Mouse (Mus musculus) liver, embryonic 12.5 days (tissue): Measurements from ENCODE around the gene Ppp1r36. TPM values are rescaled to one million over a fixed set of nuclear protein-coding genes. Genes with fewer than 3 reads are reported as not detected.

ENCODE experiments used
- ATAC-seq: fragments of 200-750 bp; cut with Nextera tagmentation; 2 replicates; pipeline ENCODE4 v1.8.0; 2017; ENCODE audit warnings: moderate number of reproducible peaks, mild to moderate bottlenecking, moderate library complexity
- H3K27ac ChIP-seq: fragments of 300-500 bp; sonication (generic); 2 replicates; pipeline ENCODE4 v1.5.1; 2016; ENCODE audit warnings: mild to moderate bottlenecking
- H3K27me3 ChIP-seq: fragments of 300-500 bp; sonication (generic); replicated peaks from 2 replicates; pipeline ENCODE4 v1.6.1; 2016; ENCODE audit warnings: mild to moderate bottlenecking, moderate library complexity
- H3K36me3 ChIP-seq: fragments of 300-500 bp; sonication (generic); 2 replicates; pipeline ENCODE4 v1.6.1; 2016; ENCODE audit warnings: mild to moderate bottlenecking, moderate library complexity
- H3K4me1 ChIP-seq: fragments of 300-500 bp; sonication (generic); 2 replicates; pipeline ENCODE4 v1.6.1; 2016
- H3K4me2 ChIP-seq: fragments of 300-500 bp; sonication (generic); 2 replicates; pipeline ENCODE4 v1.6.1; 2016; ENCODE audit warnings: mild to moderate bottlenecking, moderate library complexity
- H3K4me3 ChIP-seq: fragments of 300-500 bp; sonication (generic); 2 replicates; pipeline ENCODE4 v1.5.1; 2016; ENCODE audit warnings: mild to moderate bottlenecking, moderate library complexity
- H3K9ac ChIP-seq: fragments of 300-500 bp; sonication (generic); 2 replicates; pipeline ENCODE4 v1.6.1; 2016; ENCODE audit warnings: mild to moderate bottlenecking, moderate library complexity
- H3K9me3 ChIP-seq: fragments of 300-500 bp; sonication (generic); replicated peaks from 2 replicates; pipeline ENCODE4 v1.6.1; 2016; ENCODE audit warnings: mild to moderate bottlenecking, moderate library complexity
- WGBS: fragments of 180-500 bp; shearing (Covaris S2); methylation state at CpG from one replicate; pipeline ENCODE4 v1.1.7; 2016; ENCODE audit not compliant: insufficient replicate concordance; 5-methylcytosine and 5-hydroxymethylcytosine counted together
- polyA plus RNA-seq: library from polyadenylated mRNA; unstranded; fragments of >200 nt; fragmentation: Nextera tagmentation; extraction: Ambion mirVana; gene quantifications from 2 replicates; pipeline ENCODE4 v1.2.1, GENCODE M21; 2016

The Ppp1r36 gene
- polyA plus RNA-seq, 1 experiment from 2014 or later, result 0.18 TPM

DNA sequence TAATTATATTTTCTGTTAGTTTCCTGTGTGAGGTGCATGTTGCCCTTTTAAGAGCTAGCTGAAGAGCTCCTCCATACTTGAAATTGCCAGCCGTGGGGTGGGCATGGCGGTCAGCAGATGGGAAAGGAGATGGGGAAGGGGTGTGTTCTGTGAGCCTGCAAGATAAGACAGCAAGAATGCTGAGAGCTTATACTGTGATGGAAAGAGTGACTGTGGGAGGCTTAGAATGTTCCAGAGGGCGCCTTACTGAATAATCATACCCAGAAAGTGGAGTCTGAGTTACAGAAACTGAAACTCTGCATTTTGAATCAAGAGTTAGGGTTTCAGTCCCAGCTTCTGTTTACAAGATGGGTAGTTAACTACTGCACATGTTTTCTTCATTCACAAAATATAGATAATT, 41.8 kb upstream of the Ppp1r36 start:
- peak overlapping the region; percentile 50 for H3K4me2 ChIP-seq
- H3K27ac ChIP-seq, result peak overlapping the region; percentile 67
- WGBS, result 15% methylated on average over 3 of the region's 3 CpGs
- peaks cover 87% of the 10 kb centered on the region for H3K4me1 ChIP-seq
- H3K9me3 ChIP-seq, result no peaks in the 10 kb centered on the region
- peaks cover 11% of the 10 kb centered on the region for H3K36me3 ChIP-seq
- peak overlapping the region; percentile 2; the same call in 1 of the 2 replicates for H3K4me3 ChIP-seq
- no peaks in the 10 kb centered on the region for H3K27me3 ChIP-seq
- H3K9ac ChIP-seq, result peak overlapping the region; percentile 36
- peak; percentile 80 for ATAC-seq

GRCm38 (mm10) chr12:76376649-76377048, 40.7 kb upstream of the Ppp1r36 start:
- WGBS, result 22% methylated on average over 7 of the region's 7 CpGs
- Histone ChIP-seq H3K9ac (peak overlapping the region; percentile 36), H3K27ac (peak overlapping the region; percentile 67), H3K4me2 (peak overlapping the region; percentile 50), H3K36me3 (peaks cover 22% of the 10 kb centered on the region), H3K27me3 (no peaks in the 10 kb centered on the region), H3K9me3 (no peaks in the 10 kb centered on the region), H3K4me1 (peaks cover 89% of the 10 kb centered on the region), H3K4me3 (no peak overlapping the region)
- ATAC-seq, result peak; percentile 40

GRCm38 (mm10) chr12:76377059-76377458, 40.3 kb upstream of the Ppp1r36 start:
- Histone ChIP-seq H3K9me3 (no peaks in the 10 kb centered on the region), H3K4me3 (no peak overlapping the region), H3K27ac (peak overlapping the region; percentile 67), H3K4me1 (peaks cover 85% of the 10 kb centered on the region), H3K27me3 (no peaks in the 10 kb centered on the region), H3K9ac (no peak overlapping the region), H3K4me2 (0 out of 2 replicates have a peak overlapping the region, but pooled peaks have one; percentile 6), H3K36me3 (peaks cover 24% of the 10 kb centered on the region)
- ATAC-seq, result no peak
- 91% methylated on average over 6 of the region's 6 CpGs for WGBS

GRCm38 (mm10) chr12:76377726-76378125, 39.6 kb upstream of the Ppp1r36 start:
- Histone ChIP-seq H3K27ac (no peak overlapping the region), H3K4me1 (peaks cover 78% of the 10 kb centered on the region), H3K9ac (no peak overlapping the region), H3K4me3 (no peak overlapping the region), H3K27me3 (no peaks in the 10 kb centered on the region), H3K9me3 (no peaks in the 10 kb centered on the region), H3K36me3 (peaks cover 25% of the 10 kb centered on the region), H3K4me2 (no peak overlapping the region)
- no peak for ATAC-seq
- WGBS, result 86% methylated on average over 3 of the region's 3 CpGs

- H3K4me2 ChIP-seq, result no peak overlapping the region
- H3K4me3 ChIP-seq, result no peak overlapping the region
- H3K36me3 ChIP-seq, result peaks cover 34% of the 10 kb centered on the region
- H3K4me1 ChIP-seq, result peaks cover 72% of the 10 kb centered on the region
- no peak overlapping the region for H3K9ac ChIP-seq
- no peaks in the 10 kb centered on the region for H3K27me3 ChIP-seq
- no peak overlapping the region for H3K27ac ChIP-seq
- no peak for ATAC-seq
- WGBS, result 80% methylated on average over 5 of the region's 5 CpGs
- H3K9me3 ChIP-seq, result no peaks in the 10 kb centered on the region
Observed at GRCm38 (mm10) chr12:76378556-76378955, 38.8 kb upstream of the Ppp1r36 start.

DNA sequence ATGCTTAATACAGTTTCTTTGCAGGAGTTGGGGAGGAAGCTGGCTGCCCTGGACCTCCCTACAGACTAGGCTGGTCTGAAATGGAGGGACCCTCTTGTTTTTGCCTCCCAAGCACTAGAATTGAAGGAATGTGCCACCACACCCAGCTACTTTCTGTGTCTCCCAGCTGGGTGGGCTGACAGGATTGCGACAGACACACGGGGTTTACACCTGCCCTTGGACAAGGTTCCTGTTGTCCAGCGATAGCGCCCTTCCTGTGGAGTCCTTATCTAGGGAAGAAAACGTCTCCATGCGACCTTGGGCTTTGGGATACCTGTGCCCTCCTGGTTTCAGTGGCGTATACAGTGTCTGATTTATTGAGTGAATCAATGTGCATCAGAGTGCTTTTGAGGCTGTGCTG, 37.2 kb upstream of the Ppp1r36 start:
- peaks cover 42% of the 10 kb centered on the region for H3K36me3 ChIP-seq
- H3K4me1 ChIP-seq, result peaks cover 56% of the 10 kb centered on the region
- no peak for ATAC-seq
- H3K9ac ChIP-seq, result no peak overlapping the region
- no peaks in the 10 kb centered on the region for H3K9me3 ChIP-seq
- WGBS, result 64% methylated on average over 7 of the region's 7 CpGs
- no peak overlapping the region for H3K27ac ChIP-seq
- no peak overlapping the region for H3K4me3 ChIP-seq
- no peak overlapping the region for H3K4me2 ChIP-seq
- no peaks in the 10 kb centered on the region for H3K27me3 ChIP-seq

DNA sequence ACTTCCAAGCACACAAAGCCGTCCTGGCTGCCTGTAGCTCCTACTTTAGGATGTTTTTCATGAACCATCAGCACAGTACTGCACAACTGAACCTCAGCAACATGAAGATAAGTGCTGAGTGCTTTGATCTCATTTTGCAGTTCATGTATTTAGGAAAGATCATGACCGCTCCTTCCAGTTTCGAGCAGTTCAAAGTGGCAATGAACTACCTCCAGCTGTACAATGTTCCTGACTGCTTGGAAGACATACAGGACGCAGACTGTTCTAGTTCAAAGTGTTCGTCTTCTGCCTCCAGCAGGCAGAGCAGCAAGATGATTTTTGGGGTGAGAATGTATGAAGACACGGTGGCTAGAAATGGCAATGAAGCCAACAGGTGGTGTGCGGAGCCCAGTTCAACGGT, 32.0 kb upstream of the Ppp1r36 start:
- H3K9me3 ChIP-seq, result no peaks in the 10 kb centered on the region
- 93% methylated on average over 8 of the region's 8 CpGs for WGBS
- no peak overlapping the region for H3K4me3 ChIP-seq
- ATAC-seq, result no peak
- peaks cover 21% of the 10 kb centered on the region for H3K4me1 ChIP-seq
- no peaks in the 10 kb centered on the region for H3K27me3 ChIP-seq
- H3K4me2 ChIP-seq, result no peak overlapping the region
- no peak overlapping the region for H3K9ac ChIP-seq
- H3K27ac ChIP-seq, result no peak overlapping the region
- H3K36me3 ChIP-seq, result peaks cover 76% of the 10 kb centered on the region

- no peak for ATAC-seq
- Histone ChIP-seq H3K36me3 (peaks cover 52% of the 10 kb centered on the region), H3K9ac (no peak overlapping the region), H3K9me3 (no peaks in the 10 kb centered on the region), H3K4me2 (no peak overlapping the region), H3K4me1 (peaks cover 45% of the 10 kb centered on the region), H3K27ac (no peak overlapping the region), H3K4me3 (no peak overlapping the region), H3K27me3 (no peaks in the 10 kb centered on the region)
- WGBS, result 81% methylated on average over 11 of the region's 11 CpGs
Observed at GRCm38 (mm10) chr12:76388794-76389193, 28.5 kb upstream of the Ppp1r36 start.

- peaks cover 46% of the 10 kb centered on the region for H3K4me1 ChIP-seq
- peak; percentile 88 for ATAC-seq
- H3K27ac ChIP-seq, result peak overlapping the region; percentile 50
- no peaks in the 10 kb centered on the region for H3K9me3 ChIP-seq
- H3K4me3 ChIP-seq, result no peak overlapping the region
- 30% methylated on average over 3 of the region's 3 CpGs for WGBS
- no peaks in the 10 kb centered on the region for H3K27me3 ChIP-seq
- peak overlapping the region; percentile 14; the same call in 1 of the 2 replicates for H3K4me2 ChIP-seq
- H3K9ac ChIP-seq, result no peak overlapping the region
- peaks cover 25% of the 10 kb centered on the region for H3K36me3 ChIP-seq
Observed at GRCm38 (mm10) chr12:76391595-76392271, 25.6 kb upstream of the Ppp1r36 start.

DNA sequence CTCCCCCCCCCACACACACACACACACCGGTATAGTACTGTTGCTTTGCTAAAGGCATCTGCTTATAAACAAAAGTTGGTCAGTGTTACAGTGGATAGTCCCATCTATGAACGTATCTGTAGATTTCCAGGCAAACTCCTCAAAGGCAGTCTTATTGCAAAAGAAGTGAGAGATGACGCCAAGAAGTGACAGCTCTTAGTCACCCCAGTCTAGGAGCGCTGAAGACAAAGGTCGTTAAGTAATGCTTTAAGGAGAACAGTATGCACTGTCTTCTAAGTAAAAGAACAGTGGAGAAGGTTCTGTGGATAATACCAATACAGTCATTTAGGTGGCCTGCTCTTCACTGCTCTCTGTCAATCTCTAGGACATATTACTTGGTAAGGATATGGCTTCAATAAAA, 24.4 kb upstream of the Ppp1r36 start:
- WGBS, result 75% methylated on average over 5 of the region's 5 CpGs
- peaks cover 19% of the 10 kb centered on the region for H3K36me3 ChIP-seq
- H3K4me1 ChIP-seq, result peaks cover 46% of the 10 kb centered on the region
- H3K27me3 ChIP-seq, result no peaks in the 10 kb centered on the region
- ATAC-seq, result no peak
- no peak overlapping the region for H3K4me3 ChIP-seq
- H3K4me2 ChIP-seq, result no peak overlapping the region
- H3K9me3 ChIP-seq, result no peaks in the 10 kb centered on the region
- H3K27ac ChIP-seq, result no peak overlapping the region
- no peak overlapping the region for H3K9ac ChIP-seq

GRCm38 (mm10) chr12:76397281-76397680, 20.1 kb upstream of the Ppp1r36 start:
- no peak for ATAC-seq
- 81% methylated on average over 5 of the region's 5 CpGs for WGBS
- H3K4me1 ChIP-seq, result peaks cover 22% of the 10 kb centered on the region
- H3K9me3 ChIP-seq, result no peaks in the 10 kb centered on the region
- H3K27me3 ChIP-seq, result no peaks in the 10 kb centered on the region
- no peak overlapping the region for H3K4me3 ChIP-seq
- no peak overlapping the region for H3K4me2 ChIP-seq
- H3K27ac ChIP-seq, result no peak overlapping the region
- H3K9ac ChIP-seq, result no peak overlapping the region
- H3K36me3 ChIP-seq, result no peaks in the 10 kb centered on the region

DNA sequence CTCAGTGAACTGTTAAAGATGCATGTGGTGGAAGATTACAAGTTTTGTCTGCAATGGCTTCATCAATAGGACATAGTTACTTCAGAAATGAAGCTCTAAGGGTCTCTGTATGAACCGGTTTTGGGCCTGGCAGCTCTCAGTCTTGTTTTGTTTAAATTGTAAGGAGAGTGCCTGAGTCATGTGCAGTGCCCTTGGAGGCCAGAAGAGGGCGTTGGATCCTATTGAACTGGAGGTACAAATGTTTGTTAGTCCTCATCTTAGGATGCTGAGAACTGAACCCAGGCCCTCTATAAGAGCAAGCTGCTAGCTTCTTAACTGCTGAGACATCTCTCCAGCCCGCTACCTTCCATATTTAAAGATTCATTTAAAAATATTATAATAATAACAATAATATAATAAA, 15.7 kb upstream of the Ppp1r36 start:
- peaks cover 26% of the 10 kb centered on the region for H3K27me3 ChIP-seq
- no peaks in the 10 kb centered on the region for H3K36me3 ChIP-seq
- no peak overlapping the region for H3K4me3 ChIP-seq
- no peak for ATAC-seq
- H3K9ac ChIP-seq, result no peak overlapping the region
- no peak overlapping the region for H3K27ac ChIP-seq
- no peak overlapping the region for H3K4me2 ChIP-seq
- H3K9me3 ChIP-seq, result no peaks in the 10 kb centered on the region
- WGBS, result 47% methylated on average over 3 of the region's 3 CpGs
- H3K4me1 ChIP-seq, result peaks cover 38% of the 10 kb centered on the region
